Mouse (Mus musculus): ENCODE results near the gene BC035044. TPM values are rescaled to one million over a fixed set of nuclear protein-coding genes. Genes with fewer than 3 reads are reported as not detected.

Gene BC035044
- polyA plus RNA-seq, 1 experiment from 2014 or later, result 0.88 TPM

- Histone ChIP-seq H3K4me3 (ENCODE audit: low read depth, low read length) (peak overlapping the region; percentile 76; the same call in 1 of the 2 replicates), H3K27ac (ENCODE audit: low read depth, low read length) (no peak overlapping the region), H3K4me1 (replicated peaks; ENCODE audit: control insufficient read depth, insufficient read depth, low read length) (peaks cover 11% of the 10 kb centered on the region; the same call in 1 of the 2 replicates), H3K9ac (ENCODE audit: low read length) (no peak overlapping the region), H3K4me2 (ENCODE audit: low read depth, low read length, severe bottlenecking) (peak overlapping the region; percentile 68; the same call in 1 of the 2 replicates), H3K27me3 (ENCODE audit: control insufficient read depth, insufficient read depth, low read length) (no peaks in the 10 kb centered on the region), H3K36me3 (ENCODE audit: control insufficient read depth, insufficient read depth, low read length) (no peaks in the 10 kb centered on the region), H3K9me3 (ENCODE audit: control insufficient read depth, low read length) (no peaks in the 10 kb centered on the region)
- 70% methylated on average over 7 of the region's 7 CpGs for WGBS
- no peak for ATAC-seq (replicated peaks; ENCODE audit: low FRiP score)
- peak; percentile 47 for DNase-seq (ENCODE audit: low spot score)
Measured at GRCm38 (mm10) chr6:128839921-128840320, 51.0 kb downstream of the BC035044 start.

GRCm38 (mm10) chr6:128839266-128839771 is 51.6 kb downstream of the BC035044 start:
- Histone ChIP-seq H3K36me3 (ENCODE audit: control insufficient read depth, insufficient read depth, low read length) (no peaks in the 10 kb centered on the region), H3K9me3 (ENCODE audit: control insufficient read depth, low read length) (no peaks in the 10 kb centered on the region), H3K4me3 (ENCODE audit: low read depth, low read length) (peak overlapping the region; percentile 76), H3K4me1 (replicated peaks; ENCODE audit: control insufficient read depth, insufficient read depth, low read length) (peaks cover 10% of the 10 kb centered on the region; the same call in 1 of the 2 replicates), H3K27ac (ENCODE audit: low read depth, low read length) (peak overlapping the region; percentile 57), H3K27me3 (ENCODE audit: control insufficient read depth, insufficient read depth, low read length) (no peaks in the 10 kb centered on the region), H3K4me2 (ENCODE audit: low read depth, low read length, severe bottlenecking) (peak overlapping the region; percentile 68), H3K9ac (ENCODE audit: low read length) (peak overlapping the region; percentile 52)
- WGBS, result under 1% methylated on average over 17 of the region's 17 CpGs
- peak; percentile 14 for ATAC-seq (replicated peaks; ENCODE audit: low FRiP score)
- DNase-seq (ENCODE audit: low spot score), result peak; percentile 89

- DNase-seq (ENCODE audit: low spot score), result peak; percentile 93
- H3K9ac ChIP-seq (ENCODE audit: low read length), result peak overlapping the region; percentile 85
Measured at GRCm38 (mm10) chr6:128838342-128839265, 52.3 kb downstream of the BC035044 start.

GRCm38 (mm10) chr6:128837454-128838341 is 53.2 kb downstream of the BC035044 start:
- peak; percentile 47 for ATAC-seq (replicated peaks; ENCODE audit: low FRiP score)
- Histone ChIP-seq H3K36me3 (ENCODE audit: control insufficient read depth, insufficient read depth, low read length) (no peaks in the 10 kb centered on the region), H3K9me3 (ENCODE audit: control insufficient read depth, low read length) (no peaks in the 10 kb centered on the region), H3K4me1 (replicated peaks; ENCODE audit: control insufficient read depth, insufficient read depth, low read length) (peaks cover 7% of the 10 kb centered on the region; the same call in 1 of the 2 replicates), H3K27me3 (ENCODE audit: control insufficient read depth, insufficient read depth, low read length) (no peaks in the 10 kb centered on the region), H3K27ac (ENCODE audit: low read depth, low read length) (peak overlapping the region; percentile 60; the same call in 1 of the 2 replicates), H3K4me3 (ENCODE audit: low read depth, low read length) (peak overlapping the region; percentile 76), H3K4me2 (ENCODE audit: low read depth, low read length, severe bottlenecking) (peak overlapping the region; percentile 47), H3K9ac (ENCODE audit: low read length) (peak overlapping the region; percentile 59)
- DNase-seq (ENCODE audit: low spot score), result peak; percentile 71
- 3% methylated on average over 14 of the region's 14 CpGs for WGBS

More at GRCm38 (mm10) chr6:128838342-128839265, 52.3 kb downstream of the BC035044 start:
- peak; percentile 71 for ATAC-seq (replicated peaks; ENCODE audit: low FRiP score)
- Histone ChIP-seq H3K36me3 (ENCODE audit: control insufficient read depth, insufficient read depth, low read length) (no peaks in the 10 kb centered on the region), H3K27me3 (ENCODE audit: control insufficient read depth, insufficient read depth, low read length) (no peaks in the 10 kb centered on the region), H3K27ac (ENCODE audit: low read depth, low read length) (peak overlapping the region; percentile 77), H3K9me3 (ENCODE audit: control insufficient read depth, low read length) (no peaks in the 10 kb centered on the region), H3K4me1 (replicated peaks; ENCODE audit: control insufficient read depth, insufficient read depth, low read length) (peaks cover 7% of the 10 kb centered on the region; the same call in 1 of the 2 replicates), H3K4me3 (ENCODE audit: low read depth, low read length) (peak overlapping the region; percentile 76), H3K4me2 (ENCODE audit: low read depth, low read length, severe bottlenecking) (peak overlapping the region; percentile 68)
- under 1% methylated on average over 49 of the region's 49 CpGs for WGBS

GRCm38 (mm10) chr6:128836955-128837334 is 54.0 kb downstream of the BC035044 start:
- H3K4me1 ChIP-seq (replicated peaks; ENCODE audit: control insufficient read depth, insufficient read depth, low read length), result peaks cover 5% of the 10 kb centered on the region; the same call in 1 of the 2 replicates
- H3K36me3 ChIP-seq (ENCODE audit: control insufficient read depth, insufficient read depth, low read length), result no peaks in the 10 kb centered on the region
- DNase-seq (ENCODE audit: low spot score), result no peak
- ATAC-seq (replicated peaks; ENCODE audit: low FRiP score), result no peak
- no peak overlapping the region for H3K9ac ChIP-seq (ENCODE audit: low read length)
- peak overlapping the region; percentile 76; the same call in 1 of the 2 replicates for H3K4me3 ChIP-seq (ENCODE audit: low read depth, low read length)
- no peaks in the 10 kb centered on the region for H3K9me3 ChIP-seq (ENCODE audit: control insufficient read depth, low read length)
- no peak overlapping the region for H3K27ac ChIP-seq (ENCODE audit: low read depth, low read length)
- H3K4me2 ChIP-seq (ENCODE audit: low read depth, low read length, severe bottlenecking), result peak overlapping the region; percentile 47; the same call in 1 of the 2 replicates
- 85% methylated on average over 6 of the region's 6 CpGs for WGBS
- no peaks in the 10 kb centered on the region for H3K27me3 ChIP-seq (ENCODE audit: control insufficient read depth, insufficient read depth, low read length)

- Histone ChIP-seq H3K9ac (ENCODE audit: low read length) (no peak overlapping the region), H3K4me2 (ENCODE audit: low read depth, low read length, severe bottlenecking) (no peak overlapping the region), H3K27ac (ENCODE audit: low read depth, low read length) (no peak overlapping the region), H3K4me3 (ENCODE audit: low read depth, low read length) (no peak overlapping the region), H3K36me3 (ENCODE audit: control insufficient read depth, insufficient read depth, low read length) (no peaks in the 10 kb centered on the region), H3K27me3 (ENCODE audit: control insufficient read depth, insufficient read depth, low read length) (no peaks in the 10 kb centered on the region), H3K4me1 (replicated peaks; ENCODE audit: control insufficient read depth, insufficient read depth, low read length) (0 out of 2 replicates have a peak, but pooled peaks cover 2% of the 10 kb centered on the region), H3K9me3 (ENCODE audit: control insufficient read depth, low read length) (no peaks in the 10 kb centered on the region)
- DNase-seq (ENCODE audit: low spot score), result no peak
- 79% methylated on average over 8 of the region's 8 CpGs for WGBS
- ATAC-seq (replicated peaks; ENCODE audit: low FRiP score), result no peak
Measured at GRCm38 (mm10) chr6:128836191-128836954, 54.6 kb downstream of the BC035044 start.

GRCm38 (mm10) chr6:128835571-128835970 is 55.4 kb downstream of the BC035044 start:
- no peak overlapping the region for H3K4me3 ChIP-seq (ENCODE audit: low read depth, low read length)
- H3K9me3 ChIP-seq (ENCODE audit: control insufficient read depth, low read length), result no peaks in the 10 kb centered on the region
- no peaks in the 10 kb centered on the region for H3K27me3 ChIP-seq (ENCODE audit: control insufficient read depth, insufficient read depth, low read length)
- 0 out of 2 replicates have a peak, but pooled peaks cover 2% of the 10 kb centered on the region for H3K4me1 ChIP-seq (replicated peaks; ENCODE audit: control insufficient read depth, insufficient read depth, low read length)
- no peaks in the 10 kb centered on the region for H3K36me3 ChIP-seq (ENCODE audit: control insufficient read depth, insufficient read depth, low read length)
- DNase-seq (ENCODE audit: low spot score) (no peak), ATAC-seq (replicated peaks; ENCODE audit: low FRiP score) (no peak)
- WGBS, result 91% methylated on average over 4 of the region's 4 CpGs
- no peak overlapping the region for H3K27ac ChIP-seq (ENCODE audit: low read depth, low read length)
- no peak overlapping the region for H3K4me2 ChIP-seq (ENCODE audit: low read depth, low read length, severe bottlenecking)
- no peak overlapping the region for H3K9ac ChIP-seq (ENCODE audit: low read length)

All from forebrain, embryonic 11.5 days (tissue).